Mouse (Mus musculus): Measurements from ENCODE around the gene Ckap2l. TPM values are rescaled to one million over a fixed set of nuclear protein-coding genes. Genes with fewer than 3 reads are reported as not detected.

Gene Ckap2l
- polyA plus RNA-seq, 1 experiment = 11.6 TPM

GRCm38 (mm10) chr2:129221097-129221632 lies 75.8 kb downstream of the Ckap2l start:
- Histone ChIP-seq H3K27me3 (ENCODE audit: control insufficient read depth, insufficient read depth, low read length) (no peaks in the 10 kb centered on the region), H3K4me3 (ENCODE audit: control insufficient read depth, low read depth, low read length) (no peak overlapping the region), H3K4me1 (ENCODE audit: control insufficient read depth, insufficient read depth, low read length) (no peaks in the 10 kb centered on the region), H3K27ac (ENCODE audit: control insufficient read depth, insufficient read depth, low read depth, low read length) (no peak overlapping the region), H3K36me3 (ENCODE audit: control insufficient read depth, insufficient read depth, low read length) (no peaks in the 10 kb centered on the region)
- no peak for TF ChIP-seq CTCF (IDR thresholded peaks at IDR 0.05; ENCODE audit: control insufficient read depth, insufficient read depth, insufficient replicate concordance, low read depth, low read length)
- no peak for TF ChIP-seq POLR2A (IDR thresholded peaks at IDR 0.05; ENCODE audit: control insufficient read depth, low read depth, low read length)

- Histone ChIP-seq H3K4me3 (ENCODE audit: control insufficient read depth, low read depth, low read length) (no peak overlapping the region), H3K27ac (ENCODE audit: control insufficient read depth, insufficient read depth, low read depth, low read length) (no peak overlapping the region), H3K4me1 (ENCODE audit: control insufficient read depth, insufficient read depth, low read length) (no peaks in the 10 kb centered on the region), H3K36me3 (ENCODE audit: control insufficient read depth, insufficient read depth, low read length) (no peaks in the 10 kb centered on the region), H3K27me3 (ENCODE audit: control insufficient read depth, insufficient read depth, low read length) (no peaks in the 10 kb centered on the region)
- TF ChIP-seq CTCF (IDR thresholded peaks at IDR 0.05; ENCODE audit: control insufficient read depth, insufficient read depth, insufficient replicate concordance, low read depth, low read length) = no peak
- TF ChIP-seq POLR2A (IDR thresholded peaks at IDR 0.05; ENCODE audit: control insufficient read depth, low read depth, low read length) = no peak
These were observed 78.4 kb downstream of the Ckap2l start for GRCm38 (mm10) chr2:129218537-129219105.

Other genes with a start within 250 kb of the Ckap2l start
- gene Vinac1, start 249.0 kb downstream of the Ckap2l start, polyA plus RNA-seq (2012; rRNA removed) = 1.6 and 1.7 TPM in 2 replicates
- gene Ttl, start 231.3 kb downstream of the Ckap2l start, polyA plus RNA-seq (2012; rRNA removed) = 0.43 and 0.54 TPM in 2 replicates
- 4.5 and 4.9 TPM in 2 replicates for gene Polr1b, start 196.2 kb downstream of the Ckap2l start, polyA plus RNA-seq (2012; rRNA removed)
- 16.7 and 17.2 TPM in 2 replicates for gene Chchd5, start 167.5 kb downstream of the Ckap2l start, polyA plus RNA-seq (2012; rRNA removed)
- gene Slc20a1, start 98.4 kb downstream of the Ckap2l start, polyA plus RNA-seq (2012; rRNA removed) = 10.8 and 14.9 TPM in 2 replicates
- gene Il1a, start 12.8 kb upstream of the Ckap2l start, polyA plus RNA-seq (2012; rRNA removed) = 0.11 and 0.22 TPM in 2 replicates
- 0.38 and 0.64 TPM in 2 replicates for gene Il1b, start 73.9 kb upstream of the Ckap2l start, polyA plus RNA-seq (2012; rRNA removed)
- 0.06 TPM in 1 of 2 replicates, not detected in the other for gene F830045P16Rik, start 239.4 kb upstream of the Ckap2l start, polyA plus RNA-seq (2012; rRNA removed)